Mouse (Mus musculus) gastrocnemius, adult 8-10 months (tissue): ENCODE results near the gene Abcg1. TPM values are rescaled to one million over a fixed set of nuclear protein-coding genes. Genes with fewer than 3 reads are reported as not detected.
A peak's percentile ranks its signal among the peaks of the same experiment; 100 is the strongest.

Source experiments
- DNase-seq, 2 experiments: peaks; one replicate each; pipeline ENCODE4 v3.0.0; 2022; ENCODE audit warnings: low spot score in 2 of 2
- total RNA-seq, 4 experiments: library from RNA; stranded (reverse); gene quantifications; 2 replicates each; pipeline ENCODE4 v1.2.4; 2022

Abcg1 gene
- total RNA-seq, 4 experiments from 2014 or later: 1.2 to 1.8 (median 1.5) TPM

DNA sequence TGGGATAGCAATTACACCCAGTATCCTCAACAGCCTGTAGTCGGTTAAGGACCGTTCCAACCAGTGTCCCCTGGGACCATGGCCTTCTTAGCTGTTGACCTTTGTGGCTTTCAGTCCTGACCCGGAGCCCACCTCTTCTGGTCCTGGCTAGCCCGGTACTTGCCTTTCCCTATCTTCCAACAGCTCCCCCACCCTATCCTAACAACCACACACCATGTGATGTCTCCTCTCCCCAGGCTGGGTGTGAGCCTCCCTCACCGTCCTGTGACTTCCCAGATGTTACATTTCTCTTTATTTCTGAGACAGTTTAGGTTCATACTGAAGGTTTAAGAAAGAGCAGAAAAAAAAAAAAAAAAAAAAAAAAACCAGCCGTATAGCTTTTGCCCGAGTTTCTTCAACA, 17.1 kb upstream of the Abcg1 start:
- DNase-seq: no peak

GRCm38 (mm10) chr17:31042751-31043150, 14.7 kb upstream of the Abcg1 start:
- DNase-seq: no peak

DNA sequence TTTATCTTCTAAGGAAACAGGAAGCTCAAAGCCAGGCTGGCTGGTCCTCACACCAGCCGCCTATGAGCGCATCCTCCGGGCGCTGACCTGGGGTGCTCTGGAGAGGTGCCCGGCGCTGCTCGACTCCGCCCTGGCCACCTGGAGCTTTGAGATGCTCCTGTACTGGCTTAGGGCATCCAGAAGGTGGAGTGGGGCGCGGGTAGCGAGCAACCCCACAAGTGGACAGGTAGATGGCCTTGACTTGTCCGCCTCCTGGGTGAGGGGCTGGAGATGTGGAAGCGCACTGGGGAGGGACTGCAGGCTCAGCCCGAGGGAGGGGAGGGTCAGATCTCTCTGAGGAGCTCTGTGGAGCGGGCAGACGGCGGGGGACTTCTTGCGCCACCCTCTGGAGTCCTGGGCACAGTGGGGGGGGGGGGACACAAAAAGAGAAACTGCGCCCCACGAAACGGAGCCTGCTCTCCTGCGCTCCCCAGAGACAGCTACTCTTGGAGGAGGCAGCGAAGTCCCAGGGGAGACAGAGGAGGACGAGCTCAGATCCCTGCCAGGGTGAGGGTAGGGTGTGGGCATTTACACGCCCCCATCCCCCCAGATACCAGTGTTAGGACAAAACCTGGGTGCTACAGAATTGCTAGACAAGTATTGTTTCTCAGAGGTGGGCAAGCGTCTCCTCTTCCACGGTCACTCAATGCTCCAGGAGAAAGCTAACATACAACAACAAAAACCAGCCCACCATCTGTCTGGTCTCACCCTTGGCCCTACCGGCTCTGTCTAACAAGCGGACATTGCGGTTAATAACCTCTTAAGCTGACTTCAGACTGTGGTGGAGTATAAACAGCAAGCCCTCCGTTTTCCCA, 643 bp downstream of the Abcg1 start:
- no peak for DNase-seq

DNA sequence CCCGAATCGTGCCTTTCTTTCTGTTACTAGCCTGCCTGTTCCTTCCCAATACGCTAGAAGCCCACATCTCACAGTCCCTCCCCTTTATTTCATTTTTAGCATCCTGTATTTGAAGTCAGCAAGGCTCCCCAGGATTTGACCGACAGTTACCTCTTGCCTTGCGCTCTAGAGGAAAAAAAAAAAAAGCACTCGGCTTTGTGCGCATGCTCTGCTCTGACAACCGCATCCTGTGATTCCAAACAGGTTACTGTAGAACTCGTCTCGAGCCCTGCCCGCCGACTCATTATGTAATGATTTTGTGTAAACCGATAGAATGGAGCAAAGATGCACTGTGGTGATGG, 1.2 kb downstream of the Abcg1 start:
- no peak for DNase-seq

- DNase-seq: no peak
Measured at GRCm38 (mm10) chr17:31060196-31060587, 2.7 kb downstream of the Abcg1 start.

GRCm38 (mm10) chr17:31060588-31061345, 3.3 kb downstream of the Abcg1 start:
- DNase-seq: no peak

GRCm38 (mm10) chr17:31061346-31062095, 4.0 kb downstream of the Abcg1 start:
- DNase-seq: no peak

GRCm38 (mm10) chr17:31066058-31066457, 8.6 kb downstream of the Abcg1 start:
- no peak for DNase-seq

GRCm38 (mm10) chr17:31067051-31067450, 9.6 kb downstream of the Abcg1 start:
- DNase-seq: no peak

DNA sequence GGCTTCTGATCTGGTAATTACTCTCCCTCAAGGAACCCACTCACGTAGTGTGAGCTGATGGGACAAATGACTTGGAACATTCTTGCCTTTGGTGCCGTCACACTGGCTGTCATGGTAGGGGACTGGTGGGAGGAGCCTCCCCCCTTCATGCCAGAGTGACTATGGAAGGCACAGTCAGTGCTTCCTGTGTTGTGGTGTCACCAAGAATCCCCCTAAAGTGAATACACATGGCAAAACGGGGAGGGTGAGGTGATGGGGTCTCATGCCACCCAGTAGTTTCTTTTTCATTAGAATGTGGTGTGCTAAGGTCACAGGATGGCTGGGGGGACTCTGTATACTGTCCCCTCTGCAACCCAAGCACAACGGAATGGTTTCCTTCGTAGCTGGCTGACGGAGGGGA, 11.6 kb downstream of the Abcg1 start:
- DNase-seq: no peak

GRCm38 (mm10) chr17:31069845-31070244, 12.4 kb downstream of the Abcg1 start:
- DNase-seq: no peak

DNA sequence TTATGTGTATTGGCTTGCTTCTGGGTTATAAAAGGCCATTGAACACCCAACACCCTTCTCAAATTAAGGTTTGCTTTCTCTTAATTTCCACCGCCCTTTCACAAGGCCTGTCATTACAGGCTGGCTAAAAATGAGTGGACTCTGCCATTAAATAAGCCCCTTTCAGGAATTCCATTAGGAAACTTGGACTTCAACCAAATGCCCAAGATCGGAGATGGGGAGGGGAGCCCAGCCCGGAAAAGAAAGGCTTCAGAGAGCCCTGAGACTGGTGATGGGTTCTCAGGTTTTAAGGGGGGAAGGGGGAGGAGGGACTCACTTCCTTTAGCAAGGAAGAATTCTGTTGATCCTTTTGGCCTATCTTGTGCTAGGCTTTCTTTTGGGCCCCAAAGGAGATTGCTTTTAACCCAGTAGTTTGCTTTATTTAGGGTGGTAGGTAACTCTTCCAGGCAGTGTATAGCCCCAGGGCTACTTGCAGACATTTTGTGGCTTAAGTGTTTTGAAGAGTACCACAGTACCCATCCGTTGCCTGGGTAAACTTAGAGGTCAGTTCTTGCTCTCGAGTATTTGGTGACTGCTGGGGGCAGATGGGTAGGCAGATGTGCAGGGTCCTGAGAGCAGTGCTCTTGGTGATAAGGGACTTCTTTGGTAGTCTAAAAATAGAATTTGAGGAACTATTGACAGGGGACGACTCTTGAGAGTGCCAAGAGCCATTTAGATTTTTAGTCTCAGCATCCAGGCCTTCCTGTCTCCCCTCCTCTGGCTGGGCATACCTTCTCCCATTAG, 13.1 kb downstream of the Abcg1 start:
- DNase-seq: no peak

GRCm38 (mm10) chr17:31071421-31072301, 14.2 kb downstream of the Abcg1 start:
- DNase-seq: no peak

GRCm38 (mm10) chr17:31072872-31073271, 15.4 kb downstream of the Abcg1 start:
- DNase-seq: no peak

- DNase-seq: peak; percentile 37 to 49
Measured at GRCm38 (mm10) chr17:31073273-31074052, 16.0 kb downstream of the Abcg1 start.

DNA sequence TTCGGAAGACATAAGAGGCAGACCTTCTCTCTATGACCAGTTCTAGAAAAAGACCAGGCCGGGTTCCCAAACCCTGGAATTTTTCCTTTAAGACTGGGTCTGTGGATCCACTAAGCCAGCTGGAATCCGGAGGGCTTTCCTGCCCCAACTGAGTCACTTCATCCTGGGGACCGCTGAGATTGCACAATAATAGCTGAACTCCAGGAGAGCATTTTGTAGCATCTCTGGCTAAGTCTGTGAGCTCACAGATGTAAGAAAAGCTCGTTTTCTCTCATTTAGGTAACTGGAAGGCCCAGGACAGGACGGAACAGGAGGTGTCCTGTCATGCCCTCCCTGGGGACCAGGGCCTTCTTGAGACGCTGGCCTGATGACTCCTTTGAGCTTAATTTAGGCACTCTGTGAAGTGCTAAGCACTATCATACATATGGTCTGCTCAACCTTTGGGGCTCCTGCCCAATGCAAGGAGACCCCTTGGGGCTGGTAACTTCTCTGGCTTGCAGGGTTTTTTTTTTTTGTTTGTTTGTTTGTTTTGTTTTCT, 16.6 kb downstream of the Abcg1 start:
- no peak for DNase-seq

GRCm38 (mm10) chr17:31074666-31075065, 17.2 kb downstream of the Abcg1 start:
- DNase-seq: no peak

DNA sequence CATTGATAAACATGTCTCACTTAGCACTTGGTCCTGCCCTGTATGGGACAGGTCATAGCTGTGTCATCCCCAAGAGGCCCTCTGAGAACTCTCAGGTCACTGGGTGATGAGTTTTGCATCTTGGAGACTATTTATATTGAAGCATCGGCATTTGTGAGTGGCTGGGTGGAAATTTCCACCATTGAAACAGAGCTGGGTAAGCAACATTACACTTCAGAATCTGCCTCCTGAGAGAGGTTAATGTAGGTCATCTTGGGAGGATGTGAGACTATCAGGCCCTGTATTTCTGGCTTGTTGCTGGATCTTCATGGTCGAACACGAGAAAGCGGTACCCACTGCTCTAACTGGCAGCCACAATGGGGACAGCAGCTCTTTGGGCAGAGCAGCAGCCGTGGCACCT, 18.0 kb downstream of the Abcg1 start:
- no peak for DNase-seq

DNA sequence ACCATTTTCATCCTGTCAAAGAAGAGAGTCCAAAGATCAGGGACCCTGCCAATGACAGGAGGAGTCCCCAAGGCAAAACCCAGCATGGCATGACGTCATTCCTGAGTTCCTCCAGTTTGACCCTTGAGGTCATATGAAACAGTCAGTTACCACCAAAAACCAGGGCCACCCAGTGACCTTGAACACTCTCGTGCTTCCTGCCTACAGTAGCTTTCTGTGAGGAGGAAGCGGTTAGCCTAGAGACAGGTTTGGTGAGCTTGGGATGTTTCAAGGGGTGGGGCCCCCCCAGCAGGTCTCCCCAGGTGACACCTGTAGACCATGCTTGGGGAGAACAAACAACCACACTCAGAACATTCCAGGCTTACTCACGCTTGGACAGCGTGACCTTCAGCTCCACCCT, 20.1 kb downstream of the Abcg1 start:
- DNase-seq: no peak
